Mouse (Mus musculus) lung, postnatal 4 days (tissue): Measurements from ENCODE around the gene Dock4.

Source experiments
- DNase-seq, 2 experiments: peaks; one replicate each; pipeline ENCODE4 v3.0.0; 2021

The Dock4 gene

DNA sequence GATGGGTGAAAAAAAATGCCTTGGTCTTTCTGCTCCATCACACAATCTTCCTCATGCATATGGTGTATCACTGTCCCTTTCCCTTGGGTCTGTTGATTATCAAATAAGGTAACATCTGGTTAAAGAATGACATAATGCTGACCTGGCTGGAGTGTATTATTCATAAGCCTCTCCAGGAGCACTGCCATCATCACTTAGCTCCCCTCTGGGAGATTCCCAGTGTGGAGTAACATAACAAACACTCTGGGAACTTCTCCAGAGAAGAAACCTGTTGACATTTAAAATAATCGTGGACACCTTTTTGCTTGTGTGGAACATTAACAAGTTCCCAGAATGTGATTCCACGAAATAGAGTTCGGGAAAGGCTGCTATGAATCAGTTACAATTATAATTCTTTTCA lies 128.3 kb downstream of the Dock4 start:
- DNase-seq = no peak

DNA sequence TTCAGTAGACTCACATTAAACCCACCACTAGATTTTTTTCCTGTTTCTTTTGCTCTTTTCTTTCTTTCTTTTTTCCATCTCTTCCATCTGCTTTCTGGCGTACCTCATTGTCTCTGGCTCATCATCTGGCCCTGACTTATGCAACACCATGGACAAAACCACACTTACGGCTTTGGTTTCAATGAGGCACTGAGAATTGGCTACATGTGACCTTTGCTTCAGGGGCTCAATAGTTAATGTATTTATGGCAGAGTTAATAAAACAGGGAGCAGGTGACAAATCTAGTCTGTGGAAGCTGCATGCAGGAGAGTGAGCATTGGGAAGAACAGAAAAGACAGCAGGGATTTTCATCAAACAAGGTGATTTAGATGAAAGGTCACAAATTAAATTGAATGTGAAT lies 131.0 kb downstream of the Dock4 start:
- DNase-seq = no peak

GRCm38 (mm10) chr12:40580351-40580750 lies 134.6 kb downstream of the Dock4 start:
- DNase-seq = no peak

DNA sequence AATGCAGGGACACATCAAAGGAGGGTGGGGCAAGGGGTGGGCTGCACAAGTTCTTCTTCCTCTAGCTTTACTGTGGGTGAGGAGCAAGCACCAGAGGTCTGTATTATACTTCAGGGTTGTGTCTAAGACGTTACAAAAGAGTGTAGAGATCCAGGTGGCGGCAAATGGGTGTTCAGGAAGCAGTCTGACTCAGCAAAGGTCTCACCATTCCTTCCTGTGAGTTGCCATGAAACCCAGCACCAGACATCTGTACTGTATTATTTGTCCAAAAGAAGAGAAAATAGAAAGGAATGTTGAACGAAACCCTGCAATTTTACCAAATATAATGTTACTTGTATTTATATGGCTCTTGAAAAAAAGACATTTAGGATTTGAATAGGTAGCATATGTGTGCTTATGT lies 135.3 kb downstream of the Dock4 start:
- no peak for DNase-seq

DNA sequence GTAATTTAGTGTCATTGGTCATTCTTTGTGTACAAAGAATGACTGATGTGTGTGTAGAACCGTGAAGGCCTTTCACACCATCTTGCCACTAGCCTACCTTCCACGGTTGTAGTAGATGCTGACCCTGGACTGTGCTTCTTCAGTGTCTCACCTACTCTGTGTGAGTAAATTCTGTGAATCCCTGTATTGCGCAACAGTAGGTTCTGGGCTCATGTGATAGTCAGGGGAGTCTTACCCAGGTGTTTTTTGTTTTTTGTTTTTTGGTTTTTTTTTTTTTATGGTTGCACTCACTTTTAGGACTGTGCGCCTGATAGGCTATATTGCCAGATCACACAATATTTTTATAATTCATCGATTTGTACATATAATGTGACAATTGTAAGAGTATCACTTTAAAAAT lies 136.3 kb downstream of the Dock4 start:
- DNase-seq = no peak

GRCm38 (mm10) chr12:40584526-40585289 lies 139.0 kb downstream of the Dock4 start:
- DNase-seq = no peak

DNA sequence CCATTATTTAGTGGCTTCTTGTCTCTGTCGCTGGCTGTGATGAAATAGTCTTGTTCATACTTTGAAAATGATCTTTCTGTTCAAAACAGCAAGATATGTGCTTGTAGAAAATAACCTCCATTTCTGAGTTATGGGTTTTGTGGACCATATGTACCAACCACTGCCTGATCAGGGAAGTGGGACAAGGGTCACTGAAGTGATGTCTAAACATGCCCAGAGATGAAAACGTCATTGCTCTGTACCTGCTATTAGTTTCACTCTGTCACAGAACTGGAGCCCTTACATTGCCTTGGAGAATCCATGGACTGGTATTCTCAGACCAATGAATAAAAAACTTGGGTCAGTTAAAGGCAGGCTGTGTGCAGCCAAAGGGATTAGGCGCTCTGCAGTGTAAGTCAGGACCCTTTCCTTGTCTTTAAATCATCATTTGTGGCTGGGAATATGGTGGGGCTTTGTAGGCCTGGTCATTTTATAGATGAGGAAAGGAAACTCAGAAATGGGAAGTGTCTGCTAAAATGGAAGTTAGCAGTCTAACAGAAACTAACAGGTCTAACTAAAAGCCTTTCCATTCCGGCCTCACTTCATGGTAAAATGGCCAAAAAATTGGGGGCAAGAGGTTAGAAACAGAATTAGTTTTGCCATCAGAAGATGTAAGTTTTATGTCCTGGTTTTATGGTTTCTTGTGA lies 139.8 kb downstream of the Dock4 start:
- DNase-seq = no peak

GRCm38 (mm10) chr12:40594161-40594560 lies 148.4 kb downstream of the Dock4 start:
- no peak for DNase-seq

- DNase-seq = no peak
Observed at GRCm38 (mm10) chr12:40595440-40595839, 149.7 kb downstream of the Dock4 start.

GRCm38 (mm10) chr12:40596020-40596419 lies 150.3 kb downstream of the Dock4 start:
- DNase-seq = no peak

DNA sequence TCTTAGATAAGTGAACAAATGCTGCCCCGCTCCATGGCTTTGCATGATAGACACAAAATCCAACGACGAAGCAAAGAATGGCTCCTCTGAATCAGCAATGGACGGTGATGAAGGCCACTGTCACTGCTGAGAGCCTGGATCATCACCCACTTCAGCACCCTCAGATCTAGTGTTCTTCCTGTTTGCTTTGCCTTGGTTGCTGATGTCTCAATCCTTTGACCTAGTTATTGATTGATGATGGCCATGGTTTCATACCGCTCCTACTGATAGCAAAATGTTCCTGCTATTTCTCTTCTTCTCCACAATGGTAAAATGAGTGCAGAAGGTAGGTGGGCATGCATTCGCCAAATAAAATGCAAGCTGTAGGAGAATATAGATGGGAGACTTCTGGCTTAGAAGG lies 150.7 kb downstream of the Dock4 start:
- DNase-seq = no peak

GRCm38 (mm10) chr12:40599952-40600351 lies 154.2 kb downstream of the Dock4 start:
- DNase-seq = no peak

GRCm38 (mm10) chr12:40605565-40605964 lies 159.8 kb downstream of the Dock4 start:
- DNase-seq = no peak

GRCm38 (mm10) chr12:40622926-40623325 lies 177.2 kb downstream of the Dock4 start:
- no peak for DNase-seq

GRCm38 (mm10) chr12:40626521-40626920 lies 180.8 kb downstream of the Dock4 start:
- DNase-seq = peak; percentile 17 to 31

- DNase-seq = no peak
Observed at GRCm38 (mm10) chr12:40633242-40633641, 187.5 kb downstream of the Dock4 start.

- no peak for DNase-seq
Observed at GRCm38 (mm10) chr12:40634169-40634568, 188.4 kb downstream of the Dock4 start.

DNA sequence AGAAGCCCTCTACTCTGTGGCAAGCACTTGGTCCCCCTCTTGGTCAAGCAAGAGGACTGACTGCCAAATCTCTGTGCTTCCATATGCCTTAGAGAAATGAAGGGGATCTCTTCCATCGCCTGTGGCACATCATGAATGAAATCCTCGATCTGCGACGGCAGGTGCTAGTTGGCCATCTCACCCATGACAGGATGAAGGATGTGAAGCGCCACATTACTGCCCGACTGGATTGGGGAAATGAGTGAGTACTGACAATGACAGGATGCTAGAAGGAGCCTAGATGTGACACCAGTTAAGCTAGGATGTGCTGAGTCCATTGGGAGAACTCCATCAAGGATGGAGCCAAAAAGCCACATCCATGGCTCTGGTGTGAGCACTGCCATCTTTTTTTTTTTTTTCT lies 190.2 kb downstream of the Dock4 start:
- no peak for DNase-seq

- DNase-seq = no peak
Observed at GRCm38 (mm10) chr12:40637427-40637826, 191.7 kb downstream of the Dock4 start.

DNA sequence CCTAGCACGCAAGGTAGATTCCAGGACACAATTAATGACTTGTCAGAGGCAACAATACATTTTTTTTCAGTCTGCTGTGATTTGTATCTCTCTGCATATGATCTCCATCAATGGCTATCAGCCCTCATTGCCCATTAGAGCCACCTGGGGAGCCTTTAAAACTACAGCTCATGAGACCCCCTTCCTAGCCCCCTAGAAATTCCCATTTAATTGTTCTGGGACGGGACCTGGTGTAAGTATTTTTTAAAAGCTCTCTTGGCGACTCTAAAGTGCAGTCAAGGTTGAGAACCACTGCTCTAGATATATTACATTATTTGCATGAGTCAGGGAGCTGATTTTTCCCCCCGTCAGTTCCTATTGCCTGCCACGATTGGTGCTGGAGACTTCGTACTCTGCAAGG lies 200.1 kb downstream of the Dock4 start:
- no peak for DNase-seq

DNA sequence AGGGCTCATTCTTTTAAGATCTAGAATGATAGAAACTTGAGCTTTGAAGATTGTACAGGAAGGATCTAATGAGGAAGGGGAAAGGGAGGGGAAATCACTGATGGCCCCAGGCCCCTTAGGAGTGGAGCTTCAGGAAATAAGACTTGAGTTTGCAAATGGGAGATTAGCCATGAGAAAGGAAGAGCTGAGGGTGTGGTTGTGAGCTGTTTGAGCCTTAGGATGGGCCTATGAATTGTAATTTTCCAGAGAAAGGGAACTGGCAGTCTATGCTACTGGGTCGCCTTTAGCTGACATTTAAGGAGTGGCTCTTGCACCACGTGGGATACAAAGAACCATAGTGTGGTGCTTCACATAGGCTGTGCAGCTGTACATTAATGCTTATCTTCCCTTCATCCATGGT lies 208.6 kb downstream of the Dock4 start:
- no peak for DNase-seq

GRCm38 (mm10) chr12:40655861-40656260 lies 210.1 kb downstream of the Dock4 start:
- no peak for DNase-seq

DNA sequence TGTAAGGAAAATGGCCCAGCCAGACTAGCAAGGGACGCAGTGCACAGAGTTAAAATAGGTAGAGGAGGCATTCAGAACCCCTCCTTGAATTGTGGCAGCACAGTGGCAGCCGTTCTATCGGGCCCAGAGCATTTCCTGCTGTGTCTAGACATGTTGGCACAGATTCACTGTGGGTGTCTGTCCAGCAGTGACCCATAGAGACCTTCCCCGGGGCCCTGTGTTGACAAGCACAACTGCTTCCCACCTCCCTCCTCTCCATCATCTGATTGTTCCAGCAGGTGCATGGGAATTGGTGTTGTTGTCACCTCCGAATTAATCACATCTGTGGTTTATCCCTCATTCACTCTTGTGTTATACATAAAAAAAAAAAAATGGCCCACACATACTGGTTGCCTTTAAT lies 210.7 kb downstream of the Dock4 start:
- peak; percentile 9 to 27 for DNase-seq

DNA sequence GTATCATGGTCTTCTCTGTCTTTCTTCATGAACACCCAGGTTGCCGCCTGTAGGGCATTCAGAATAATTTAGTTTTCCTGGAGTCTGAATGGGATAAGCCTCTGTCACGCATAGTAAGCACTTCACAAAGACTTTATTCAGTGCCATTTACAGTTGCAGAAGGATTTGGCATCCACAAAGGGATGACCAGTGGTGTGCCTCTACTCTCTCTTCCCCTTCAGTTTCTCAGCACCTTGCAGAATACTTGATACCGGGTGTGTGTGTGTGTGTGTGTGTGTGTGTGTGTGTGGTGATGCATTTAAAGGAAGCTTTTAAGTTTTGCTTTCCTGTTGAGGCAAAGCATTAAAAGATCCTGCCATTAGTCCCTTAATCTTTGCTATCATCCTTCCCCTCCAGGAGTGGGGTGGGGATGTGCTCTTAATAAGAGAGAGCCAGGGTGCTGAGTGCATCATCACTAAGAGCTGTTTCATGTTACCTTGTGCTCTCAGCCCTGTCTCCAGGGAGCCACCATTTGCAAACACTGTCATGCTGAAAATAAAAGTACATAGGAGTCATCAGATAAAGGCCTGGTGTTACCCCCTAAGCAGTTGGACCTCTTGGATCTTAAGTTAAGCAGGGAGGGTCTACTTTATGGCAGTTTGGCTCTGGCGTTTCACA lies 211.6 kb downstream of the Dock4 start:
- DNase-seq = no peak
